Mouse (Mus musculus) ES-Bruce4 (cell line): ENCODE results near the gene Rasa3. TPM values are rescaled to one million over a fixed set of nuclear protein-coding genes. Genes with fewer than 3 reads are reported as not detected.

Experiments used
- H3K27ac ChIP-seq: 2 replicates; pipeline ENCODE4 v1.5.1; 2012; ENCODE audit warnings: low read length, inconsistent platforms; ENCODE audit not compliant: insufficient read depth
- H3K27me3 ChIP-seq: 2 replicates; pipeline ENCODE4 v1.6.1; 2012; ENCODE audit warnings: mild to moderate bottlenecking, low read length, inconsistent platforms; ENCODE audit not compliant: control insufficient read depth, poor library complexity, insufficient read depth, severe bottlenecking
- H3K36me3 ChIP-seq: 2 replicates; pipeline ENCODE4 v1.6.1; 2012; ENCODE audit warnings: inconsistent platforms, mild to moderate bottlenecking, low read length, moderate library complexity; ENCODE audit not compliant: control insufficient read depth, poor library complexity, insufficient read depth, severe bottlenecking
- H3K4me1 ChIP-seq: one replicate; pipeline ENCODE4 v1.8.1; 2011; ENCODE audit warnings: low read length; ENCODE audit not compliant: control insufficient read depth, insufficient read depth
- H3K4me3 ChIP-seq: 2 replicates; pipeline ENCODE4 v1.5.1; 2011; ENCODE audit warnings: low read depth, mild to moderate bottlenecking, low read length
- H3K9ac ChIP-seq: 2 replicates; pipeline ENCODE4 v1.6.1; 2012; ENCODE audit warnings: low read depth, mild to moderate bottlenecking, inconsistent platforms; ENCODE audit not compliant: poor library complexity, severe bottlenecking
- H3K9me3 ChIP-seq: replicated peaks from 2 replicates; pipeline ENCODE4 v1.6.1; 2012; ENCODE audit warnings: mild to moderate bottlenecking, low read length, inconsistent platforms; ENCODE audit not compliant: control insufficient read depth, poor library complexity, insufficient read depth, severe bottlenecking
- CTCF ChIP-seq: IDR thresholded peaks from one replicate; pipeline ENCODE4 v1.8.1; 2011; ENCODE audit warnings: low read depth, low read length
- EP300 ChIP-seq: IDR thresholded peaks from 2 replicates; pipeline ENCODE4 v1.6.1; 2011; ENCODE audit warnings: low read depth, low read length; ENCODE audit not compliant: insufficient read depth
- POLR2A ChIP-seq: IDR thresholded peaks from one replicate; pipeline ENCODE4 v1.8.1; 2011; ENCODE audit warnings: low read length; ENCODE audit not compliant: insufficient read depth
- polyA plus RNA-seq: library from polyadenylated mRNA; stranded (reverse); fragments of >200 nt; gene quantifications from 2 replicates; pipeline ENCODE4 v1.2.4, GENCODE M21; 2011; ENCODE audit warnings: low read depth; ENCODE audit not compliant: missing spikeins, insufficient read depth, insufficient read length

Gene Rasa3
- polyA plus RNA-seq, 1 experiment = 14.5 TPM

GRCm38 (mm10) chr8:13664711-13665210, 12.6 kb downstream of the Rasa3 start:
- Histone ChIP-seq H3K4me3 (no peak overlapping the region), H3K27ac (no peak overlapping the region), H3K27me3 (no peaks in the 10 kb centered on the region), H3K9ac (no peak overlapping the region), H3K4me1 (peaks cover 2% of the 10 kb centered on the region), H3K9me3 (no peaks in the 10 kb centered on the region), H3K36me3 (no peaks in the 10 kb centered on the region)
- TF ChIP-seq POLR2A (no peak), CTCF (no peak), EP300 (no peak)

- Histone ChIP-seq H3K9ac (no peak overlapping the region), H3K4me3 (no peak overlapping the region), H3K27ac (no peak overlapping the region), H3K4me1 (no peaks in the 10 kb centered on the region), H3K27me3 (no peaks in the 10 kb centered on the region), H3K36me3 (no peaks in the 10 kb centered on the region), H3K9me3 (no peaks in the 10 kb centered on the region)
- no peak for TF ChIP-seq CTCF
- no peak for TF ChIP-seq POLR2A
- TF ChIP-seq EP300 = no peak
These were observed 17.1 kb downstream of the Rasa3 start for GRCm38 (mm10) chr8:13660323-13660722.

- Histone ChIP-seq H3K9me3 (no peaks in the 10 kb centered on the region), H3K36me3 (no peaks in the 10 kb centered on the region), H3K4me1 (no peaks in the 10 kb centered on the region), H3K27ac (no peak overlapping the region), H3K9ac (no peak overlapping the region), H3K27me3 (no peaks in the 10 kb centered on the region), H3K4me3 (no peak overlapping the region)
- no peak for TF ChIP-seq POLR2A
- no peak for TF ChIP-seq EP300
- TF ChIP-seq CTCF = no peak
These were observed 19.9 kb downstream of the Rasa3 start for GRCm38 (mm10) chr8:13657479-13657878.

GRCm38 (mm10) chr8:13655033-13655351, 22.4 kb downstream of the Rasa3 start:
- TF ChIP-seq POLR2A = no peak
- no peak overlapping the region for H3K9ac ChIP-seq

GRCm38 (mm10) chr8:13654350-13655032, 22.9 kb downstream of the Rasa3 start:
- Histone ChIP-seq H3K9me3 (no peaks in the 10 kb centered on the region), H3K4me1 (no peaks in the 10 kb centered on the region), H3K27me3 (no peaks in the 10 kb centered on the region), H3K9ac (no peak overlapping the region), H3K36me3 (no peaks in the 10 kb centered on the region), H3K27ac (no peak overlapping the region), H3K4me3 (no peak overlapping the region)
- no peak for TF ChIP-seq CTCF
- no peak for TF ChIP-seq POLR2A
- no peak for TF ChIP-seq EP300

More at GRCm38 (mm10) chr8:13655033-13655351, 22.4 kb downstream of the Rasa3 start:
- no peak overlapping the region for H3K27ac ChIP-seq
- no peaks in the 10 kb centered on the region for H3K36me3 ChIP-seq
- no peaks in the 10 kb centered on the region for H3K27me3 ChIP-seq
- H3K9me3 ChIP-seq = no peaks in the 10 kb centered on the region
- no peak overlapping the region for H3K4me3 ChIP-seq
- H3K4me1 ChIP-seq = no peaks in the 10 kb centered on the region

GRCm38 (mm10) chr8:13650541-13651191, 26.7 kb downstream of the Rasa3 start:
- H3K9ac ChIP-seq = no peak overlapping the region

More at GRCm38 (mm10) chr8:13650541-13651191, 26.7 kb downstream of the Rasa3 start:
- Histone ChIP-seq H3K36me3 (no peaks in the 10 kb centered on the region), H3K27ac (no peak overlapping the region), H3K27me3 (no peaks in the 10 kb centered on the region), H3K4me3 (no peak overlapping the region), H3K9me3 (no peaks in the 10 kb centered on the region), H3K4me1 (no peaks in the 10 kb centered on the region)
- no peak for TF ChIP-seq CTCF
- TF ChIP-seq EP300 = no peak
- no peak for TF ChIP-seq POLR2A
